Mouse (Mus musculus) lung, embryonic 14.5 days (tissue): ENCODE data around the gene Gpr88. TPM values are rescaled to one million over a fixed set of nuclear protein-coding genes. Genes with fewer than 3 reads are reported as not detected.

Experiments used
- ATAC-seq: fragments of 200-750 bp; cut with Nextera tagmentation; 2 replicates; pipeline ENCODE4 v1.8.0; 2017; ENCODE audit warnings: mild to moderate bottlenecking, moderate TSS enrichment, moderate library complexity; ENCODE audit not compliant: insufficient read depth
- DNase-seq: peaks from one replicate; pipeline ENCODE4 v3.0.0-alpha.2; 2015
- H3K27ac ChIP-seq: fragments of 300-500 bp; sonication (generic); 2 replicates; pipeline ENCODE4 v1.5.1; 2014; ENCODE audit warnings: low read depth, mild to moderate bottlenecking, moderate library complexity
- H3K27me3 ChIP-seq: fragments of 300-500 bp; sonication (generic); 2 replicates; pipeline ENCODE4 v1.6.1; 2014; ENCODE audit warnings: low read length, control low read depth; ENCODE audit not compliant: insufficient read depth
- H3K36me3 ChIP-seq: fragments of 300-500 bp; sonication (generic); 2 replicates; pipeline ENCODE4 v1.6.1; 2014; ENCODE audit warnings: control low read depth; ENCODE audit not compliant: insufficient read depth
- H3K4me1 ChIP-seq: fragments of 300-500 bp; sonication (generic); 2 replicates; pipeline ENCODE4 v1.6.1; 2014; ENCODE audit warnings: antibody characterized with exemption, control low read depth; ENCODE audit not compliant: insufficient read depth
- H3K4me2 ChIP-seq: fragments of 300-500 bp; sonication (generic); 2 replicates; pipeline ENCODE4 v1.6.1; 2014; ENCODE audit warnings: mild to moderate bottlenecking
- H3K4me3 ChIP-seq: fragments of 300-500 bp; sonication (generic); 2 replicates; pipeline ENCODE4 v1.5.1; 2014; ENCODE audit warnings: low read depth, low read length
- H3K9ac ChIP-seq: fragments of 300-500 bp; sonication (generic); 2 replicates; pipeline ENCODE4 v1.6.1; 2014
- H3K9me3 ChIP-seq: fragments of 300-500 bp; sonication (generic); 2 replicates; pipeline ENCODE4 v1.6.1; 2016; ENCODE audit warnings: low read depth, low read length, control low read depth
- CTCF ChIP-seq: IDR thresholded peaks from 2 replicates; pipeline ENCODE4 v1.5.1; 2016; ENCODE audit warnings: antibody characterized with exemption, low read depth
- WGBS: fragments of 180-500 bp; shearing (Covaris S2); extraction: QIAGEN DNeasy Blood & Tissue Kit; methylation state at CpG from one replicate; pipeline ENCODE4 v1.1.7; 2014; 5-methylcytosine and 5-hydroxymethylcytosine counted together
- polyA plus RNA-seq: library from polyadenylated mRNA; unstranded; fragments of >200 nt; fragmentation: Nextera tagmentation; extraction: Ambion mirVana; gene quantifications from 2 replicates; pipeline ENCODE4 v1.2.1, GENCODE M21; 2014

The Gpr88 gene
- polyA plus RNA-seq, 1 experiment from 2014 or later: 1.3 TPM

DNA sequence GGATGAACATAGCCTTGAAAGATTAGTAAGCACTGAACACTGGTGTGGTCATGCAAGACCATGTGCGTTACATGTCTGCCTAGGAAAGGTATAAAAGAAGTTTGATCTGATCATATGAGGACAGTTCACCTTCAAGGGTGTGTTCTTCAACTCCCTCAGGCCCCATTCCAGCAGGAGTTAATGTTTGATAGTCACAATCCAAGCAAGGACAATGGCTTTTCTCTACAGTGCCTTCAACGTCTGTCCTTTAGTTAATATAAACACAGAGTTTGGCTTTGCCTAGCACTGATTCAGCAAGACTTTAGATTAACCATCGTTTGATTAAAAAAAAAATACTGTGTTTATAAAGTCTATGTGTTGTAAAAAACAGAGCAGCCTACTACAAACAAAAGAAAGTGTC lies 49.4 kb downstream of the Gpr88 start:
- WGBS: 34% methylated on average over 3 of the region's 3 CpGs

DNA sequence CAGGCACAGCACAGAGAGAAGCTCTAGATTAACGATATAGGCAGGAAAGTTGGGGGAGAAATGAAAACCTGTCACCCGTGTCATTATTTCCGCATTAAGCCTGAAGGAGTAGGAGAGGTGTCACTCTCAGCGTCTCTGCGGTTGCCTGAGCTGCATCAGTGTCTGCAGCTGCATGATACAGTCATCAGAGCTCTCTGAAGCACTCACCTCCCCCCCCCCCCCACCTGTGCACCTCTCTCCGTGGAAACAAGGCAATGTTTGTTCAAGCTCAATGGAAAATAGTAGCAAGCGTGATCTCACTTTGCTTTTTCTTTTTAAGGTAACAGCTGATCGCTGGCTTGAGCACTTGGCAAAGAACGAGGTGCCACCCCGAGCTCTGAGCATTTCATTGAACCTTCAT lies 53.2 kb downstream of the Gpr88 start:
- H3K4me2 ChIP-seq: no peak overlapping the region
- peaks cover 14% of the 10 kb centered on the region for H3K4me1 ChIP-seq
- H3K36me3 ChIP-seq: no peaks in the 10 kb centered on the region
- WGBS: 61% methylated on average over 10 of the region's 10 CpGs
- TF ChIP-seq CTCF: no peak
- no peak for DNase-seq
- H3K9ac ChIP-seq: no peak overlapping the region
- no peak; the same call in 1 of the 2 replicates for ATAC-seq
- H3K27me3 ChIP-seq: no peaks in the 10 kb centered on the region
- no peaks in the 10 kb centered on the region for H3K9me3 ChIP-seq
- no peak overlapping the region for H3K4me3 ChIP-seq
- H3K27ac ChIP-seq: no peak overlapping the region

More for the DNA sequence above, 49.4 kb downstream of the Gpr88 start:
- ATAC-seq (no peak), DNase-seq (peak; percentile 44)
- Histone ChIP-seq H3K4me3 (no peak overlapping the region), H3K27me3 (no peaks in the 10 kb centered on the region), H3K4me2 (no peak overlapping the region), H3K9ac (no peak overlapping the region), H3K27ac (no peak overlapping the region), H3K36me3 (no peaks in the 10 kb centered on the region), H3K9me3 (no peaks in the 10 kb centered on the region), H3K4me1 (peaks cover 14% of the 10 kb centered on the region)
- TF ChIP-seq CTCF: no peak

Other genes with a start within 250 kb of the Gpr88 start
- gene Slc30a7, start 246.1 kb downstream of the Gpr88 start, polyA plus RNA-seq: 31.3 and 34.3 TPM in 2 replicates
- gene Extl2, start 246.0 kb downstream of the Gpr88 start, polyA plus RNA-seq: 22.0 and 22.8 TPM in 2 replicates
- 78.6 and 93.8 TPM in 2 replicates for gene Vcam1, start 123.8 kb downstream of the Gpr88 start, polyA plus RNA-seq
- 9.1 and 12.1 TPM in 2 replicates for gene Cdc14a, start 170.5 kb upstream of the Gpr88 start, polyA plus RNA-seq